Mouse (Mus musculus): ENCODE results near the gene Zbtb46. TPM values are rescaled to one million over a fixed set of nuclear protein-coding genes. Genes with fewer than 3 reads are reported as not detected.

Gene Zbtb46
- polyA plus RNA-seq (2017; shearing (Covaris generic)), result 1 to 10 TPM in 1 of 2 experiments, under 1 TPM in 1; 0.96 to 2.5 TPM

GRCm38 (mm10) chr2:181459153-181459672 lies at the start of gene Zbtb46:
TSS of gene Zbtb46 (minus strand) at chr2:181459426.

GRCm38 (mm10) chr2:181496831-181497547 lies 37.8 kb upstream of the Zbtb46 start, which contains the start of gene Tpd52l2:
TSS of gene Tpd52l2 (plus strand) at chr2:181497142.

GRCm38 (mm10) chr2:181493156-181493927 lies 34.1 kb upstream of the Zbtb46 start, which contains the start of gene Abhd16b:
TSS of gene Abhd16b (plus strand) at chr2:181493206.

GRCm38 (mm10) chr2:181379778-181380177 lies 79.4 kb downstream of the Zbtb46 start, which contains the start of gene Lime1:
TSS of gene Lime1 (plus strand) at chr2:181380078.

GRCm38 (mm10) chr2:181364860-181365596 lies 94.2 kb downstream of the Zbtb46 start, which contains the start of the genes Zgpat and Arfrp1:
TSS of gene Zgpat (plus strand) at chr2:181364928.
TSS of gene Arfrp1 (minus strand) at chr2:181365404.

Other genes with a start within 250 kb of the Zbtb46 start
- gene Srms, start 246.2 kb downstream of the Zbtb46 start, polyA plus RNA-seq (2017; shearing (Covaris generic)), result 1 to 10 TPM in 1 of 2 experiments, under 1 TPM in 1; 0.61 to 1.1 TPM
- under 1 TPM; 0.34 to 0.95 TPM for gene Fndc11, start 239.4 kb downstream of the Zbtb46 start, polyA plus RNA-seq (2017; shearing (Covaris generic))
- 10 to 100 TPM; 13.5 to 25.3 TPM for gene Helz2, start 217.4 kb downstream of the Zbtb46 start, polyA plus RNA-seq (2017; shearing (Covaris generic))
- 10 to 100 TPM; 21.0 to 21.7 TPM for gene Gmeb2, start 171.4 kb downstream of the Zbtb46 start, polyA plus RNA-seq (2017; shearing (Covaris generic))
- gene Stmn3, start 144.9 kb downstream of the Zbtb46 start, polyA plus RNA-seq (2017; shearing (Covaris generic)), result not detected
- gene Rtel1, start 139.7 kb downstream of the Zbtb46 start, polyA plus RNA-seq (2017; shearing (Covaris generic)), result 10 to 100 TPM; 27.0 to 40.5 TPM
- gene Zgpat, start 94.5 kb downstream of the Zbtb46 start, polyA plus RNA-seq (2017; shearing (Covaris generic)), result 10 to 100 TPM; 65.8 to 79.5 TPM
- 100 to 1,000 TPM; 119 TPM for gene Arfrp1, start 94.0 kb downstream of the Zbtb46 start, polyA plus RNA-seq (2017; shearing (Covaris generic))
- 100 to 1,000 TPM; 372 to 468 TPM for gene Lime1, start 79.3 kb downstream of the Zbtb46 start, polyA plus RNA-seq (2017; shearing (Covaris generic))
- not detected for gene Abhd16b, start 33.8 kb upstream of the Zbtb46 start, polyA plus RNA-seq (2017; shearing (Covaris generic))
- gene Tpd52l2, start 37.7 kb upstream of the Zbtb46 start, polyA plus RNA-seq (2017; shearing (Covaris generic)), result 10 to 100 TPM; 79.5 to 90.4 TPM
- gene Dnajc5, start 61.1 kb upstream of the Zbtb46 start, polyA plus RNA-seq (2017; shearing (Covaris generic)), result 10 to 100 TPM; 76.2 to 92.8 TPM
- gene Uckl1, start 125.5 kb upstream of the Zbtb46 start, polyA plus RNA-seq (2017; shearing (Covaris generic)), result 100 to 1,000 TPM; 152 to 161 TPM
- gene Prpf6, start 132.4 kb upstream of the Zbtb46 start, polyA plus RNA-seq (2017; shearing (Covaris generic)), result 10 to 100 TPM; 65.7 to 76.5 TPM
- 10 to 100 TPM; 23.0 to 42.6 TPM for gene Zfp512b, start 133.4 kb upstream of the Zbtb46 start, polyA plus RNA-seq (2017; shearing (Covaris generic))
- 10 to 100 TPM; 34.7 to 35.0 TPM for gene Samd10, start 139.8 kb upstream of the Zbtb46 start, polyA plus RNA-seq (2017; shearing (Covaris generic))
- not detected for gene Gm29797, start 197.6 kb upstream of the Zbtb46 start, polyA plus RNA-seq (2017; shearing (Covaris generic))
- gene Sox18, start 212.2 kb upstream of the Zbtb46 start, polyA plus RNA-seq (2017; shearing (Covaris generic)), result under 1 TPM in 1 of 2 experiments, not detected in 1; 0.11 TPM
- 10 to 100 TPM; 14.5 to 20.1 TPM for gene Tcea2, start 220.9 kb upstream of the Zbtb46 start, polyA plus RNA-seq (2017; shearing (Covaris generic))
- gene Rgs19, start 234.6 kb upstream of the Zbtb46 start, polyA plus RNA-seq (2017; shearing (Covaris generic)), result 100 to 1,000 TPM; 219 to 223 TPM
- gene Lkaaear1, start 239.0 kb upstream of the Zbtb46 start, polyA plus RNA-seq (2017; shearing (Covaris generic)), result not detected